Comparison of ENCODE assay signal across 8 mouse cellular contexts in the genomic region with DNA sequence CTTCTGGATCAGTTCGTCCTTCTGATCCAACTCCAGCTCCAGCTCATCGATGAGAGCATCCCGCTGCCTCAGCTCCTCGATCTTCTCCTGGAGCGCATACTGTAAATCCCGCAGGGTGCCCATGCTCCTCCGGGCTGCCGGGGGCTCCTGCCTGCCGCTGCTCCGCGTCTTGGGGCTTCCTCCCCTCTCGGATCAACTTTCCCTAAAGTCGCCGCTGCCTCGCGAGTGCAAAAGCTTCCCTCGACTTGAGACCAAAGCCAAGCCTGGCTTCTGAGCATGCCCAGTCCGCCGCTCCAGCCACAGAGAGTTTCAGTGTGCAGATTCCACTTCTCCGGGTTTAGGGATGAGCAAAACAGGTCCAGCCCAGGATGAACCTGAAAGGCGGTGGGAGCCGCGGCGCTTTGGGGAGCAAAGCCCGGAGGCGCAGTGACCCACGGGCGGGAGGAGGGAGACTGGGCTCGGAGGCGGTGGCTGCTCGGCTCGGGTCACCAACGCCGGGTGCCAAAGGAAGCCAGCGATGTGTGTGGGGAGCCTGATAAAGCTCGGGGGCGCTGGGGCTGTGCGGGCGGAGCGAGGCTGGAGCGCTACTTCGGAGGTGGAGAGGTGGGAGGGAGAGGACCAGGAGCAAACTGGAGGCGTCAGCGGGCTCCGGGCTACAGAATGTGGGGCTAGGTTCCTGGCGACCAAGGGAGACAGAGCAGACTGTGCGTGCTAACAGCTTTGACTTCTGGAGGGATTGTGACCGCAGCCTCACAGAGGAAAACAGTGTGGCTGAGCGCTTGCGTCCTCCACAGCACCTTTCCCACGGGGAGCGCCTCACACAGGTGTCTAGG.
A peak's percentile ranks its signal among the peaks of the same experiment; 100 is the strongest.
DNase-seq lines count a peak whose midpoint lies in the region; ATAC-seq and TF ChIP-seq lines count a peak whose summit lies in the region.

No protein-coding gene starts in this region.

- WGBS in cerebellum, adult 2 months, result under 1% methylated on average over 52 of the region's 52 CpGs
- WGBS in heart, embryonic 14.5 days, result 1% methylated on average over 52 of the region's 52 CpGs
- WGBS in liver, embryonic 11.5 days, result under 1% methylated on average over 52 of the region's 52 CpGs
- WGBS in midbrain, postnatal 0 days, result under 1% methylated on average over 52 of the region's 52 CpGs

- peak; percentile 59; the same call in 1 of the 2 replicates for ATAC-seq in heart, embryonic 14.5 days (ENCODE audit: insufficient number of reproducible peaks, insufficient read depth, low FRiP score, low read depth)
- ATAC-seq in liver, embryonic 11.5 days (replicated peaks; ENCODE audit: low FRiP score), result peak; percentile 65
- peak; percentile 80 for ATAC-seq in midbrain, postnatal 0 days (ENCODE audit: low FRiP score)

- peak overlapping the region; percentile 89 for H3K4me2 ChIP-seq in heart, embryonic 14.5 days (ENCODE audit: low read length)
- peak overlapping the region; percentile 91 for H3K4me2 ChIP-seq in liver, embryonic 11.5 days
- H3K4me2 ChIP-seq in midbrain, postnatal 0 days (ENCODE audit: low read depth, low read length, poor library complexity, severe bottlenecking), result peak overlapping the region; percentile 90

- no peaks in the 10 kb centered on the region for H3K4me1 ChIP-seq in cerebellum, adult 2 months (ENCODE audit: control insufficient read depth, insufficient read depth, low read length)
- no peaks in the 10 kb centered on the region for H3K4me1 ChIP-seq in embryonic fibroblast, embryonic 13.5 days (ENCODE audit: control insufficient read depth, insufficient read depth, low read length)
- H3K4me1 ChIP-seq in heart, embryonic 14.5 days (ENCODE audit: control insufficient read depth in 2 of 2, insufficient read depth in 2 of 2, low read length in 2 of 2), result peaks cover 0 to 6% of the 10 kb centered on the region in 2 experiments; a peak in 2 of 4 replicates
- H3K4me1 ChIP-seq in liver, embryonic 11.5 days (replicated peaks; ENCODE audit: control insufficient read depth, insufficient read depth, low read length), result peaks cover 5% of the 10 kb centered on the region
- 0 out of 2 replicates have a peak, but pooled peaks cover 3% of the 10 kb centered on the region for H3K4me1 ChIP-seq in midbrain, postnatal 0 days (ENCODE audit: insufficient read depth, low read length)

- peak; percentile 19 to 39 for DNase-seq in cerebellum, adult 2 months
- DNase-seq in cerebellum, adult 11-12 months, result no peak
- DNase-seq in kidney, postnatal 14 days, result peak; percentile 56
- DNase-seq in liver, embryonic 11.5 days (ENCODE audit: low spot score), result peak; percentile 66
- peak; percentile 75 for DNase-seq in midbrain, postnatal 0 days (ENCODE audit: low spot score)
- peak; percentile 14 for DNase-seq in testis, postnatal 14 days (ENCODE audit: low spot score)

- no peaks in the 10 kb centered on the region for H3K9me3 ChIP-seq in heart, embryonic 14.5 days (ENCODE audit: control insufficient read depth, low read length)
- no peaks in the 10 kb centered on the region for H3K9me3 ChIP-seq in liver, embryonic 11.5 days (ENCODE audit: control insufficient read depth, low read length)
- no peaks in the 10 kb centered on the region for H3K9me3 ChIP-seq in midbrain, postnatal 0 days (ENCODE audit: low read length)

- no peak overlapping the region for H3K27ac ChIP-seq in cerebellum, adult 2 months (ENCODE audit: insufficient read depth, low read length)
- no peak overlapping the region for H3K27ac ChIP-seq in embryonic fibroblast, embryonic 13.5 days (ENCODE audit: insufficient read depth, low read length)
- H3K27ac ChIP-seq in heart, embryonic 14.5 days (replicated peaks in 1 of 2; ENCODE audit: control insufficient read depth in 1 of 2, insufficient read depth in 1 of 2, low read depth in 2 of 2, low read length in 2 of 2), result no peak overlapping the region
- H3K27ac ChIP-seq in liver, embryonic 11.5 days (ENCODE audit: low read depth, low read length), result no peak overlapping the region
- peak overlapping the region; percentile 74 for H3K27ac ChIP-seq in midbrain, postnatal 0 days (ENCODE audit: low read depth, low read length)

- H3K36me3 ChIP-seq in heart, embryonic 14.5 days (ENCODE audit: control insufficient read depth, insufficient read depth, low read length), result no peaks in the 10 kb centered on the region
- H3K36me3 ChIP-seq in liver, embryonic 11.5 days (ENCODE audit: control insufficient read depth, insufficient read depth, low read length), result no peaks in the 10 kb centered on the region
- H3K36me3 ChIP-seq in midbrain, postnatal 0 days (ENCODE audit: insufficient read depth, low read length), result no peaks in the 10 kb centered on the region

- TF ChIP-seq POLR2A in cerebellum, adult 2 months (IDR thresholded peaks at IDR 0.05; ENCODE audit: borderline replicate concordance, insufficient read depth, low read length), result no peak
- peak; percentile 52; the same call in 1 of the 2 replicates for TF ChIP-seq POLR2A in embryonic fibroblast, embryonic 13.5 days (IDR thresholded peaks at IDR 0.05; ENCODE audit: low read depth, low read length)

- peak overlapping the region; percentile 63 for H3K9ac ChIP-seq in heart, embryonic 14.5 days (ENCODE audit: low read length)
- peak overlapping the region; percentile 17; the same call in 1 of the 2 replicates for H3K9ac ChIP-seq in liver, embryonic 11.5 days (ENCODE audit: low read depth, low read length)
- peak overlapping the region; percentile 74 for H3K9ac ChIP-seq in midbrain, postnatal 0 days (replicated peaks; ENCODE audit: low read length, poor library complexity, severe bottlenecking)

- H3K4me3 ChIP-seq in cerebellum, adult 2 months (replicated peaks; ENCODE audit: insufficient read depth, low read depth, low read length), result peak overlapping the region; percentile 47
- peak overlapping the region; percentile 63 for H3K4me3 ChIP-seq in embryonic fibroblast, embryonic 13.5 days (ENCODE audit: insufficient read depth, low read length)
- peak overlapping the region; percentile 66 to 67 for H3K4me3 ChIP-seq in heart, embryonic 14.5 days (ENCODE audit: control insufficient read depth in 1 of 2, insufficient read depth in 1 of 2, low read depth in 1 of 2, low read length in 2 of 2)
- H3K4me3 ChIP-seq in liver, embryonic 11.5 days (ENCODE audit: low read depth, low read length), result peak overlapping the region; percentile 57
- H3K4me3 ChIP-seq in midbrain, postnatal 0 days (ENCODE audit: low read depth, low read length), result peak overlapping the region; percentile 72

- no peak for TF ChIP-seq CTCF in cerebellum, adult 2 months (IDR thresholded peaks at IDR 0.05; ENCODE audit: borderline replicate concordance, insufficient read depth, low read depth, low read length)
- no peak for TF ChIP-seq CTCF in embryonic fibroblast, embryonic 13.5 days (IDR thresholded peaks at IDR 0.05; ENCODE audit: borderline replicate concordance, insufficient read depth, low read length)
- no peak for TF ChIP-seq CTCF in midbrain, postnatal 0 days (IDR thresholded peaks at IDR 0.05)

- no peaks in the 10 kb centered on the region for H3K27me3 ChIP-seq in cerebellum, adult 2 months (ENCODE audit: control insufficient read depth, insufficient read depth, low read length)
- no peaks in the 10 kb centered on the region for H3K27me3 ChIP-seq in heart, embryonic 14.5 days (ENCODE audit: control insufficient read depth, insufficient read depth, low read length)
- peaks cover 24% of the 10 kb centered on the region for H3K27me3 ChIP-seq in liver, embryonic 11.5 days (replicated peaks; ENCODE audit: control insufficient read depth, insufficient read depth, low read length)
- no peaks in the 10 kb centered on the region for H3K27me3 ChIP-seq in midbrain, postnatal 0 days (ENCODE audit: insufficient read depth, low read length)

Comparison
In these comparisons a context has a peak if more than half of its experiments do, and no peak if none do; other contexts are left out.
1. H3K9ac ChIP-seq: peak in every context shown above with its lines; median percentile 74 in midbrain, postnatal 0 days; 63 in heart, embryonic 14.5 days; 17 in liver, embryonic 11.5 days.